Mouse (Mus musculus): ENCODE data around the gene Gm21750. TPM values are rescaled to one million over a fixed set of nuclear protein-coding genes. Genes with fewer than 3 reads are reported as not detected.

Gene Gm21750
- polyA plus RNA-seq, 1 experiment, result not detected

- no peak overlapping the region for H3K4me3 ChIP-seq (ENCODE audit: insufficient read depth, poor library complexity, severe bottlenecking)
Measured at GRCm38 (mm10) chr14:73632648-73633263, 28.3 kb upstream of the Gm21750 start.

GRCm38 (mm10) chr14:73634356-73634755, 26.7 kb upstream of the Gm21750 start:
- Histone ChIP-seq H3K79me3 (ENCODE audit: low read depth) (no peaks in the 10 kb centered on the region), H3ac (ENCODE audit: control insufficient read depth, insufficient read length, low read depth) (no peak overlapping the region), H3K79me2 (ENCODE audit: control insufficient read depth, insufficient read depth) (no peaks in the 10 kb centered on the region), H3K27me3 (ENCODE audit: control insufficient read depth, insufficient read depth, insufficient read length) (no peaks in the 10 kb centered on the region), H3K36me3 (ENCODE audit: control insufficient read depth, insufficient read depth) (no peaks in the 10 kb centered on the region), H3K4me3 (ENCODE audit: insufficient read depth, poor library complexity, severe bottlenecking) (no peak overlapping the region)
- TF ChIP-seq MYOD1 (IDR thresholded peaks at IDR 0.05; ENCODE audit: control insufficient read depth, insufficient read length, low read depth), result no peak
- TF ChIP-seq CEBPB (IDR thresholded peaks at IDR 0.05; ENCODE audit: low read depth), result no peak
- TF ChIP-seq MAX (IDR thresholded peaks at IDR 0.05), result no peak
- TF ChIP-seq CTCF (IDR thresholded peaks at IDR 0.05; ENCODE audit: control insufficient read depth, insufficient read depth, insufficient read length), result no peak
- no peak for TF ChIP-seq MYOG (IDR thresholded peaks at IDR 0.05; ENCODE audit: control insufficient read depth, extremely low read depth, insufficient read length)
- TF ChIP-seq USF1 (IDR thresholded peaks at IDR 0.05; ENCODE audit: low read depth), result no peak
- no peak for TF ChIP-seq FOSL1 (IDR thresholded peaks at IDR 0.05; ENCODE audit: insufficient read depth, low read length, poor library complexity, severe bottlenecking)

More at GRCm38 (mm10) chr14:73632648-73633263, 28.3 kb upstream of the Gm21750 start:
- no peaks in the 10 kb centered on the region for H3K27me3 ChIP-seq (ENCODE audit: control insufficient read depth, insufficient read depth, insufficient read length)
- H3K79me3 ChIP-seq (ENCODE audit: low read depth), result no peaks in the 10 kb centered on the region
- no peaks in the 10 kb centered on the region for H3K36me3 ChIP-seq (ENCODE audit: control insufficient read depth, insufficient read depth)
- no peak overlapping the region for H3ac ChIP-seq (ENCODE audit: control insufficient read depth, insufficient read length, low read depth)
- TF ChIP-seq CTCF (IDR thresholded peaks at IDR 0.05; ENCODE audit: control insufficient read depth, insufficient read depth, insufficient read length) (no peak), FOSL1 (IDR thresholded peaks at IDR 0.05; ENCODE audit: insufficient read depth, low read length, poor library complexity, severe bottlenecking) (no peak), MAX (IDR thresholded peaks at IDR 0.05) (no peak), CEBPB (IDR thresholded peaks at IDR 0.05; ENCODE audit: low read depth) (no peak), MYOD1 (IDR thresholded peaks at IDR 0.05; ENCODE audit: control insufficient read depth, insufficient read length, low read depth) (no peak), USF1 (IDR thresholded peaks at IDR 0.05; ENCODE audit: low read depth) (no peak), MYOG (IDR thresholded peaks at IDR 0.05; ENCODE audit: control insufficient read depth, extremely low read depth, insufficient read length) (no peak)
- H3K79me2 ChIP-seq (ENCODE audit: control insufficient read depth, insufficient read depth), result no peaks in the 10 kb centered on the region

GRCm38 (mm10) chr14:73637460-73637859, 23.6 kb upstream of the Gm21750 start:
- Histone ChIP-seq H3ac (ENCODE audit: control insufficient read depth, insufficient read length, low read depth) (no peak overlapping the region), H3K27me3 (ENCODE audit: control insufficient read depth, insufficient read depth, insufficient read length) (no peaks in the 10 kb centered on the region), H3K79me2 (ENCODE audit: control insufficient read depth, insufficient read depth) (no peaks in the 10 kb centered on the region), H3K4me3 (ENCODE audit: insufficient read depth, poor library complexity, severe bottlenecking) (no peak overlapping the region), H3K79me3 (ENCODE audit: low read depth) (no peaks in the 10 kb centered on the region), H3K36me3 (ENCODE audit: control insufficient read depth, insufficient read depth) (no peaks in the 10 kb centered on the region)
- no peak for TF ChIP-seq MYOG (IDR thresholded peaks at IDR 0.05; ENCODE audit: control insufficient read depth, extremely low read depth, insufficient read length)
- no peak for TF ChIP-seq FOSL1 (IDR thresholded peaks at IDR 0.05; ENCODE audit: insufficient read depth, low read length, poor library complexity, severe bottlenecking)
- TF ChIP-seq USF1 (IDR thresholded peaks at IDR 0.05; ENCODE audit: low read depth), result no peak
- no peak for TF ChIP-seq MAX (IDR thresholded peaks at IDR 0.05)
- no peak for TF ChIP-seq CTCF (IDR thresholded peaks at IDR 0.05; ENCODE audit: control insufficient read depth, insufficient read depth, insufficient read length)
- no peak for TF ChIP-seq CEBPB (IDR thresholded peaks at IDR 0.05; ENCODE audit: low read depth)
- TF ChIP-seq MYOD1 (IDR thresholded peaks at IDR 0.05; ENCODE audit: control insufficient read depth, insufficient read length, low read depth), result no peak

- H3K79me3 ChIP-seq (ENCODE audit: low read depth), result no peaks in the 10 kb centered on the region
- no peak for TF ChIP-seq MAX (IDR thresholded peaks at IDR 0.05)
- TF ChIP-seq FOSL1 (IDR thresholded peaks at IDR 0.05; ENCODE audit: insufficient read depth, low read length, poor library complexity, severe bottlenecking), result no peak
- TF ChIP-seq CTCF (IDR thresholded peaks at IDR 0.05; ENCODE audit: control insufficient read depth, insufficient read depth, insufficient read length), result no peak
- TF ChIP-seq USF1 (IDR thresholded peaks at IDR 0.05; ENCODE audit: low read depth), result no peak
- no peak for TF ChIP-seq MYOG (IDR thresholded peaks at IDR 0.05; ENCODE audit: control insufficient read depth, extremely low read depth, insufficient read length)
- H3K4me3 ChIP-seq (ENCODE audit: insufficient read depth, poor library complexity, severe bottlenecking), result no peak overlapping the region
- H3K27me3 ChIP-seq (ENCODE audit: control insufficient read depth, insufficient read depth, insufficient read length), result no peaks in the 10 kb centered on the region
- H3ac ChIP-seq (ENCODE audit: control insufficient read depth, insufficient read length, low read depth), result no peak overlapping the region
- H3K79me2 ChIP-seq (ENCODE audit: control insufficient read depth, insufficient read depth), result no peaks in the 10 kb centered on the region
- no peaks in the 10 kb centered on the region for H3K36me3 ChIP-seq (ENCODE audit: control insufficient read depth, insufficient read depth)
Measured at GRCm38 (mm10) chr14:73650179-73650578, 10.8 kb upstream of the Gm21750 start.

- Histone ChIP-seq H3K4me3 (ENCODE audit: insufficient read depth, poor library complexity, severe bottlenecking) (no peak overlapping the region), H3ac (ENCODE audit: control insufficient read depth, insufficient read length, low read depth) (no peak overlapping the region), H3K36me3 (ENCODE audit: control insufficient read depth, insufficient read depth) (no peaks in the 10 kb centered on the region), H3K79me2 (ENCODE audit: control insufficient read depth, insufficient read depth) (no peaks in the 10 kb centered on the region), H3K27me3 (ENCODE audit: control insufficient read depth, insufficient read depth, insufficient read length) (no peaks in the 10 kb centered on the region), H3K79me3 (ENCODE audit: low read depth) (no peaks in the 10 kb centered on the region)
- no peak for TF ChIP-seq MYOG (IDR thresholded peaks at IDR 0.05; ENCODE audit: control insufficient read depth, extremely low read depth, insufficient read length)
- TF ChIP-seq FOSL1 (IDR thresholded peaks at IDR 0.05; ENCODE audit: insufficient read depth, low read length, poor library complexity, severe bottlenecking), result no peak
- no peak for TF ChIP-seq USF1 (IDR thresholded peaks at IDR 0.05; ENCODE audit: low read depth)
- TF ChIP-seq MAX (IDR thresholded peaks at IDR 0.05), result no peak
- no peak for TF ChIP-seq CEBPB (IDR thresholded peaks at IDR 0.05; ENCODE audit: low read depth)
- no peak for TF ChIP-seq MYOD1 (IDR thresholded peaks at IDR 0.05; ENCODE audit: control insufficient read depth, insufficient read length, low read depth)
- no peak for TF ChIP-seq CTCF (IDR thresholded peaks at IDR 0.05; ENCODE audit: control insufficient read depth, insufficient read depth, insufficient read length)
Measured at GRCm38 (mm10) chr14:73670091-73670490, 9.1 kb downstream of the Gm21750 start.
